ENCODE assay signal across 9 mouse cellular contexts in genomic region chr10:81302781-81303218, GRCm38 (mm10). TPM values are rescaled to one million over a fixed set of nuclear protein-coding genes. Genes with fewer than 3 reads are reported as not detected.
DNase-seq lines count a peak whose midpoint lies in the region; ATAC-seq lines count a peak whose summit lies in the region.
"Had no signal": no experiment of that assay in that cellular context is flagged by ENCODE, and none has a peak within 500 bp of the region (broad histone marks: within the 10 kb centered on the region; RNA-seq: fewer than 3 reads in every experiment).

No protein-coding gene starts in this region.

- peaks cover 53% of the 10 kb centered on the region for H3K36me3 ChIP-seq in forebrain, embryonic 10.5 days (replicated peaks)
- H3K36me3 ChIP-seq in forebrain, embryonic 11.5 days (ENCODE audit: control insufficient read depth, insufficient read depth, low read length) = peaks cover 8% of the 10 kb centered on the region; the same call in 1 of the 2 replicates
- H3K36me3 ChIP-seq in midbrain, embryonic 16.5 days (ENCODE audit: control insufficient read depth, insufficient read depth, low read length) = peaks cover 21% of the 10 kb centered on the region
- peaks cover 5% of the 10 kb centered on the region; the same call in 1 of the 2 replicates for H3K36me3 ChIP-seq in midbrain, embryonic 11.5 days (ENCODE audit: control insufficient read depth, insufficient read depth, low read length)
- H3K36me3 ChIP-seq in intestine, embryonic 15.5 days = peaks cover 23% of the 10 kb centered on the region

- no peak overlapping the region for H3K9ac ChIP-seq in forebrain, embryonic 11.5 days (ENCODE audit: low read length)
- H3K9ac ChIP-seq in midbrain, embryonic 16.5 days (ENCODE audit: low read depth, low read length) = 0 out of 2 replicates have a peak overlapping the region, but pooled peaks have one; percentile 14
- H3K9ac ChIP-seq in midbrain, embryonic 11.5 days (ENCODE audit: low read length) = no peak overlapping the region; the same call in 1 of the 2 replicates
- H3K9ac ChIP-seq in intestine, embryonic 15.5 days = peak overlapping the region; percentile 18
- H3K9ac ChIP-seq: embryonic facial prominence, embryonic 12.5 days had no signal

- peak overlapping the region; percentile 6; the same call in 1 of the 2 replicates for H3K4me3 ChIP-seq in forebrain, embryonic 10.5 days
- H3K4me3 ChIP-seq in forebrain, embryonic 11.5 days (ENCODE audit: low read depth, low read length) = no peak overlapping the region
- H3K4me3 ChIP-seq in midbrain, embryonic 16.5 days (ENCODE audit: low read depth, low read length) = no peak overlapping the region
- H3K4me3 ChIP-seq in midbrain, embryonic 11.5 days (ENCODE audit: low read depth, low read length) = no peak overlapping the region
- H3K4me3 ChIP-seq in intestine, embryonic 15.5 days (replicated peaks) = no peak overlapping the region
- H3K4me3 ChIP-seq: embryonic facial prominence, embryonic 12.5 days had no signal

- no peak overlapping the region for H3K4me2 ChIP-seq in forebrain, embryonic 11.5 days (ENCODE audit: low read depth, low read length, severe bottlenecking)
- no peak overlapping the region for H3K4me2 ChIP-seq in midbrain, embryonic 16.5 days (ENCODE audit: low read length)
- no peak overlapping the region for H3K4me2 ChIP-seq in midbrain, embryonic 11.5 days
- peak overlapping the region; percentile 43 for H3K4me2 ChIP-seq in intestine, embryonic 15.5 days (replicated peaks)
- H3K4me2 ChIP-seq: embryonic facial prominence, embryonic 12.5 days had no signal

- H3K4me1 ChIP-seq in forebrain, embryonic 10.5 days = peaks cover 65% of the 10 kb centered on the region
- no peaks in the 10 kb centered on the region; the same call in 1 of the 2 replicates for H3K4me1 ChIP-seq in forebrain, embryonic 11.5 days (replicated peaks; ENCODE audit: control insufficient read depth, insufficient read depth, low read length)
- peaks cover 5% of the 10 kb centered on the region for H3K4me1 ChIP-seq in midbrain, embryonic 16.5 days (ENCODE audit: control insufficient read depth, insufficient read depth, low read length)
- peaks cover 10% of the 10 kb centered on the region for H3K4me1 ChIP-seq in midbrain, embryonic 11.5 days (ENCODE audit: control insufficient read depth, insufficient read depth, low read length)
- peaks cover 53% of the 10 kb centered on the region for H3K4me1 ChIP-seq in intestine, embryonic 15.5 days (replicated peaks)

- no peak for DNase-seq in forebrain, embryonic 10.5 days (ENCODE audit: extremely low spot score, low spot score)
- no peak for DNase-seq in forebrain, embryonic 11.5 days (ENCODE audit: low spot score)
- no peak for DNase-seq in midbrain, embryonic 11.5 days (ENCODE audit: low spot score, missing footprints)
- peak; percentile 75 for DNase-seq in lung, postnatal 10 days
- no peak for DNase-seq in testis, postnatal 10 days (ENCODE audit: low spot score)
- no peak for DNase-seq in cerebellum, adult 8-10 months

- 84% methylated on average over 14 of the region's 14 CpGs for WGBS in forebrain, embryonic 10.5 days
- WGBS in forebrain, embryonic 11.5 days = 82% methylated on average over 14 of the region's 14 CpGs
- 70% methylated on average over 14 of the region's 14 CpGs for WGBS in midbrain, embryonic 16.5 days
- WGBS in midbrain, embryonic 11.5 days = 84% methylated on average over 14 of the region's 14 CpGs
- 27% methylated on average over 14 of the region's 14 CpGs for WGBS in intestine, embryonic 15.5 days

- peak overlapping the region; percentile 53 for H3K27ac ChIP-seq in forebrain, embryonic 10.5 days
- no peak overlapping the region for H3K27ac ChIP-seq in forebrain, embryonic 11.5 days (ENCODE audit: low read depth, low read length)
- H3K27ac ChIP-seq in midbrain, embryonic 16.5 days (ENCODE audit: low read length) = no peak overlapping the region
- H3K27ac ChIP-seq in midbrain, embryonic 11.5 days (ENCODE audit: low read depth, low read length) = no peak overlapping the region
- peak overlapping the region; percentile 57 for H3K27ac ChIP-seq in intestine, embryonic 15.5 days

- ATAC-seq in forebrain, embryonic 11.5 days (replicated peaks; ENCODE audit: low FRiP score) = no peak
- no peak for ATAC-seq in midbrain, embryonic 16.5 days
- ATAC-seq in midbrain, embryonic 11.5 days (ENCODE audit: low FRiP score) = no peak
- peak; percentile 30 for ATAC-seq in intestine, embryonic 15.5 days

- H3K27me3 ChIP-seq in forebrain, embryonic 10.5 days (ENCODE audit: poor library complexity, severe bottlenecking) = no peaks in the 10 kb centered on the region
- H3K27me3 ChIP-seq in forebrain, embryonic 11.5 days (ENCODE audit: control insufficient read depth, insufficient read depth, low read length) = no peaks in the 10 kb centered on the region
- no peaks in the 10 kb centered on the region for H3K27me3 ChIP-seq in midbrain, embryonic 16.5 days (ENCODE audit: control insufficient read depth, insufficient read depth, low read depth, low read length)
- H3K27me3 ChIP-seq in midbrain, embryonic 11.5 days (ENCODE audit: control insufficient read depth, insufficient read depth, low read length) = no peaks in the 10 kb centered on the region
- H3K27me3 ChIP-seq in intestine, embryonic 15.5 days (replicated peaks) = no peaks in the 10 kb centered on the region
- H3K27me3 ChIP-seq: embryonic facial prominence, embryonic 12.5 days had no signal

- no peaks in the 10 kb centered on the region for H3K9me3 ChIP-seq in forebrain, embryonic 10.5 days
- no peaks in the 10 kb centered on the region for H3K9me3 ChIP-seq in forebrain, embryonic 11.5 days (ENCODE audit: control insufficient read depth, low read length)
- no peaks in the 10 kb centered on the region for H3K9me3 ChIP-seq in midbrain, embryonic 16.5 days (replicated peaks; ENCODE audit: control insufficient read depth, low read length, poor library complexity, severe bottlenecking)
- no peaks in the 10 kb centered on the region for H3K9me3 ChIP-seq in midbrain, embryonic 11.5 days (ENCODE audit: control insufficient read depth, low read length)
- H3K9me3 ChIP-seq in intestine, embryonic 15.5 days = no peaks in the 10 kb centered on the region
- H3K9me3 ChIP-seq: embryonic facial prominence, embryonic 12.5 days had no signal

RNA-seq across cellular contexts. Expression of gene Pip5k1c, which starts 10.0 kb away (rescaled TPM):
- 60.6 and 62.1 TPM in 2 replicates for polyA plus RNA-seq in forebrain, embryonic 10.5 days (2016; fragmentation: Nextera tagmentation; extraction: Ambion mirVana)
- polyA plus RNA-seq in forebrain, embryonic 11.5 days (2014; fragmentation: Nextera tagmentation; extraction: Ambion mirVana) = 74.1 and 74.9 TPM in 2 replicates
- polyA plus RNA-seq in midbrain, embryonic 16.5 days (2015; fragmentation: Nextera tagmentation; extraction: Ambion mirVana) = 135 and 147 TPM in 2 replicates
- 42.0 and 46.2 TPM in 2 replicates for polyA plus RNA-seq in midbrain, embryonic 11.5 days (2014; fragmentation: Nextera tagmentation; extraction: Ambion mirVana)
- 41.2 and 42.7 TPM in 2 replicates for polyA plus RNA-seq in intestine, embryonic 15.5 days (2015; fragmentation: Nextera tagmentation; extraction: Ambion mirVana)

RNA-seq across cellular contexts. Expression of gene Tjp3, which starts 11.4 kb away (rescaled TPM):
- polyA plus RNA-seq in forebrain, embryonic 10.5 days (2016; fragmentation: Nextera tagmentation; extraction: Ambion mirVana) = 8.8 and 10.1 TPM in 2 replicates
- polyA plus RNA-seq in forebrain, embryonic 11.5 days (2014; fragmentation: Nextera tagmentation; extraction: Ambion mirVana) = 10.1 and 11.9 TPM in 2 replicates
- polyA plus RNA-seq in midbrain, embryonic 16.5 days (2015; fragmentation: Nextera tagmentation; extraction: Ambion mirVana) = 9.2 and 10.1 TPM in 2 replicates
- 3.9 and 4.0 TPM in 2 replicates for polyA plus RNA-seq in midbrain, embryonic 11.5 days (2014; fragmentation: Nextera tagmentation; extraction: Ambion mirVana)
- polyA plus RNA-seq in intestine, embryonic 15.5 days (2015; fragmentation: Nextera tagmentation; extraction: Ambion mirVana) = 47.0 and 53.3 TPM in 2 replicates

RNA-seq across cellular contexts. Expression of gene Cactin, which starts 18.1 kb away (rescaled TPM):
- polyA plus RNA-seq in forebrain, embryonic 10.5 days (2016; fragmentation: Nextera tagmentation; extraction: Ambion mirVana) = 56.0 and 56.7 TPM in 2 replicates
- 51.2 and 53.2 TPM in 2 replicates for polyA plus RNA-seq in forebrain, embryonic 11.5 days (2014; fragmentation: Nextera tagmentation; extraction: Ambion mirVana)
- polyA plus RNA-seq in midbrain, embryonic 16.5 days (2015; fragmentation: Nextera tagmentation; extraction: Ambion mirVana) = 27.6 and 28.3 TPM in 2 replicates
- polyA plus RNA-seq in midbrain, embryonic 11.5 days (2014; fragmentation: Nextera tagmentation; extraction: Ambion mirVana) = 31.9 and 36.8 TPM in 2 replicates
- 38.7 and 39.5 TPM in 2 replicates for polyA plus RNA-seq in intestine, embryonic 15.5 days (2015; fragmentation: Nextera tagmentation; extraction: Ambion mirVana)

RNA-seq across cellular contexts. Expression of gene Tbxa2r, which starts 25.7 kb away (rescaled TPM):
- polyA plus RNA-seq in forebrain, embryonic 10.5 days (2016; fragmentation: Nextera tagmentation; extraction: Ambion mirVana) = 2.4 and 3.0 TPM in 2 replicates
- polyA plus RNA-seq in forebrain, embryonic 11.5 days (2014; fragmentation: Nextera tagmentation; extraction: Ambion mirVana) = 1.9 and 2.6 TPM in 2 replicates
- polyA plus RNA-seq in midbrain, embryonic 16.5 days (2015; fragmentation: Nextera tagmentation; extraction: Ambion mirVana) = 4.8 and 5.2 TPM in 2 replicates
- polyA plus RNA-seq in midbrain, embryonic 11.5 days (2014; fragmentation: Nextera tagmentation; extraction: Ambion mirVana) = 2.4 and 2.6 TPM in 2 replicates
- 21.3 and 21.7 TPM in 2 replicates for polyA plus RNA-seq in intestine, embryonic 15.5 days (2015; fragmentation: Nextera tagmentation; extraction: Ambion mirVana)

RNA-seq across cellular contexts. Expression of gene Apba3, which starts 36.0 kb away (rescaled TPM):
- polyA plus RNA-seq in forebrain, embryonic 10.5 days (2016; fragmentation: Nextera tagmentation; extraction: Ambion mirVana) = 51.9 and 52.1 TPM in 2 replicates
- polyA plus RNA-seq in forebrain, embryonic 11.5 days (2014; fragmentation: Nextera tagmentation; extraction: Ambion mirVana) = 36.2 and 42.0 TPM in 2 replicates
- polyA plus RNA-seq in midbrain, embryonic 16.5 days (2015; fragmentation: Nextera tagmentation; extraction: Ambion mirVana) = 28.8 and 33.8 TPM in 2 replicates
- 25.4 and 31.2 TPM in 2 replicates for polyA plus RNA-seq in midbrain, embryonic 11.5 days (2014; fragmentation: Nextera tagmentation; extraction: Ambion mirVana)
- 55.1 and 69.2 TPM in 2 replicates for polyA plus RNA-seq in intestine, embryonic 15.5 days (2015; fragmentation: Nextera tagmentation; extraction: Ambion mirVana)

Comparison
In these comparisons a context has a peak if more than half of its experiments do, and no peak if none do; other contexts are left out.
1. H3K27ac ChIP-seq: peak in forebrain, embryonic 10.5 days (single experiment) and intestine, embryonic 15.5 days (single experiment); none in forebrain, embryonic 11.5 days (single experiment), midbrain, embryonic 16.5 days (single experiment) and midbrain, embryonic 11.5 days (single experiment).
2. H3K9ac ChIP-seq: peak in midbrain, embryonic 16.5 days (single experiment) and intestine, embryonic 15.5 days (single experiment); none in forebrain, embryonic 11.5 days (single experiment) and midbrain, embryonic 11.5 days (single experiment).